Mouse (Mus musculus) MN1 (cell line): ENCODE measurements around the gene 2300002M23Rik.
A peak's percentile ranks its signal among the peaks of the same experiment; 100 is the strongest.

Experiments
- DNase-seq: peaks from one replicate; pipeline ENCODE4 v3.0.0-alpha.2; 2016; ENCODE audit warnings: low spot score

2300002M23Rik gene

DNA sequence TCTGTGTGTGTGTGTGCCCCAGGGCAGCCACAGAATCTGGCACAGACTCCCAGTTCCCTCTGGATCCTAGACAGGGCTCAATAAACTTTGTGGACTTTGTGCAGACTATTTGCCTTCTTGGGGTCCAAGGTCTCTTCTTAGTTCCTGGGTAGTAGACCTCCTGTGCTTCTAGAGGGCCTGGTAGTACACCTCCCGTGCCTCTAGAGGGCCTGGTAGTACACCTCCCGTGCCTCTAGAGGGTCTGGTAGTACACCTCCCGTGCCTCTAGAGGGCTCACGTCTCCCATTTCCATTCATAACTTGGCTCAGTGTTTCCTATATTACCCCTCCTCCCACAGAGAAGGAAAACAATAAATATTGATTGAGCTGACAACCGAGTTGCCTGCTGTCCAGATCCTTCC is 10.4 kb upstream of the 2300002M23Rik start:
- peak; percentile 85 for DNase-seq

DNA sequence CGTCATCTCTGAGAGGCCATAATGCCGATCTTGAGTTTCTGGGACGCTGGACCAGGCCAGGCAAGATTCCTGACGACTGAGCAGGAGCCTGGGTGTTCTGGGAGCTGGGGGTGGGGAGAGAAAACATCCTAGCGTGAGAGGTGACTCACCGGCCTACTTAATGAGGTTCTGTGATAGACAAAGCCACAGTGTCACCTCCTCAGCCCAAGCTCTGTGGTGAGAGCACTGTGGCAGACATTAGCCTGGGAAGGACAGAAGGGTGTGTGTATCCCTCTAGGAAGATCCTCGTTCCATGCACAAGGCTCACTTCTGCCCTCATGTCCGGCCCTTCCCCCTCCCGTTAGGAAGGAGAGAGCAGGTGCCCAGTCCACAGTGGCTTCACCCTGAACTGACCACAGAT is 9.9 kb upstream of the 2300002M23Rik start:
- DNase-seq, result peak; percentile 83

DNA sequence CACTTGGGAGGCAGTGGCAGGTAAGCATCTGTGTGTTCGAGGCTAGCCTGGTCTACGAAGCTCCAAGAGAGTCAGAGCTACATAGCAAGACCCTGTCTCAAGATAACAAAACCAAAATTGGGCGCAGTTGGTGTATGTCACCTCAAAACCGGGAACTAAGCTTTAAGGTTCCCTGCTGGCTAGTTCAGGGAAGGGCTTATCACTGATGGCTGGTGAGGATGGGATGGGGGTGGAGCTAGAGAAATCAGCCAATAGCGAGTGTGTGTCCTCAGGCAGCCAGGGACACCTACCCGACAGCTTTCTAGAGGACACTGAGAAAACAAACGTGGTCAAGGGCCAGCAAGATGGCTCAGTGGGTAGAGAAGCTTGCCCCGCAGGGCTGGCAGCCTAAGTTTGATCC is 9.0 kb upstream of the 2300002M23Rik start:
- DNase-seq, result no peak

DNA sequence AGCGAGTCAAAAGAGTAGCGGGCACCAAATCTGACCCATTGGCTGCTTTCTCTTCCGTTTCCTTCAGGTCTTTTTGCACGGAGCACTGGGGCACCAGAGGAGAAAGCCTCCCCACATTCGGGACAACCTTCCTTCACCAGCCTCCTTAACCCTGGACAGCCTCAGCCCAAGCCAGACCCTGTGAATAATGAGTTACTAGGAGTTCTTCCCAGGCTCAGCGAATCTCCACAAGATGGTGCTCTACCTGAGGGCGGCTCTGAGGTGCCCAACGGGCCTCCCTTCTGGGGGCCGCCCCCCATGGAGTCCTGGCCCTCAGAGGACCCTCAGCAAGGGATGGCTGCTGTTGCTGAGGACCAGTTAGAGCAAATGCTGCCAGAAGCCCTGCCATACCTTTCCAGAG is 517 bp downstream of the 2300002M23Rik start:
- no peak for DNase-seq

DNA sequence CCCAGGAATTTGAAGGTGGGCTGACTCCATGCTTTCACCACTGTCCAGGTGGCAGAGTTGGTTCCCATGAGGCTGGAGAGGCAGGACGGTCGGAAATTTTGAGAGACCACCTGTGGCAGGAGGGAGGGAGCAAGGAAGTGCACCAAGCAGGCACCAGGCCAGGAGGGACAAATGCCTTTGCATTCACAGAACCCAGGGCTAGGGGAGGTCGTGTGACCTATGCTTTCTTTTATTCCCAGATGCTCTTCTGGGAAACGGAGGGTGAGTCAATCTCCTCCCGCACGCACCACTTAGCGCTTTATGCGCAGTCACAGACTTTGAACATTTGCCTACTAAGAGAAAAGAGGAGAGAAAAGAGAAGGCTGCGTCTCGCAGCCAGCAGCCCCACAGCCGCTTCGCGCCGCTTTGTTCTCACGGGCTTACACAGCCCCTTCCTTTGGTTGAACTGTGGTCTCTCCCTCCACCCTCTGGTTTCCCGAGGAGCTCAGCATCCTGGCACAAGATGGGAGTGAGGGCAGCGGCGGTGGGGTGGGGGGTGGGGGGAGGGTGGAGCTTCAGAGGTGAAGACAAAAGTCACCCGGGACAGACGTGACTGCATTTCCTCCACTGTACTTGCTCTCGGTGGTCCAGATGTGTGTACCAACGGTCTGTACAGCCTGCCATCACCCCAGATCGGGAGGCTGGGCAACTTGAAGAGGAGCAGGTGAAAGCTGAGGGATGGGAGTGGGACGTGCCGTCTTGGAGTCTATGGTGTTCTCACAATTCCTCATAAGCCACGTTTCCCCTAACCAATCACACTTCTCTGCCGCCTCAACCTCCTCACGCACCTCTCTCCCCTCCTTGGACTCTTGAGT is 2.1 kb downstream of the 2300002M23Rik start:
- DNase-seq, result no peak

DNA sequence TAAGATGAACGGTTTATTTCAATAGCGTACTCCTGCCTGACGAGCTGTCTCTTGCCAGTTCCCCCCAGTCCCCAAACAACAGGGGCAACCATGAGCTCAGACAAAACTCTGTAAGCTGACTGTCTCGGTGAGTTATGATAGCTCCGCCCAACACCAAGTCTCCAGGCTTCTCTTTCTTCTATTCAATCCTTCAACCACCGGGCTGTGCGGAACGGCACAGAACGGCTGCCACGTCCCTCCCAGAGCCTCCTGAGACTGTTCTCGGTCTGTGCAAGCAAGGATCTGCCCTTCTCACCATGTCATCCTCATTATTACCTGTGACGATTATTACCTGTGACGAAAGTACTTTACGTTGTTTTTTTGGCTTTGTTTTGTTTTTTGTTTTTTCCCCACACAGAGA is 3.6 kb downstream of the 2300002M23Rik start:
- no peak for DNase-seq

DNA sequence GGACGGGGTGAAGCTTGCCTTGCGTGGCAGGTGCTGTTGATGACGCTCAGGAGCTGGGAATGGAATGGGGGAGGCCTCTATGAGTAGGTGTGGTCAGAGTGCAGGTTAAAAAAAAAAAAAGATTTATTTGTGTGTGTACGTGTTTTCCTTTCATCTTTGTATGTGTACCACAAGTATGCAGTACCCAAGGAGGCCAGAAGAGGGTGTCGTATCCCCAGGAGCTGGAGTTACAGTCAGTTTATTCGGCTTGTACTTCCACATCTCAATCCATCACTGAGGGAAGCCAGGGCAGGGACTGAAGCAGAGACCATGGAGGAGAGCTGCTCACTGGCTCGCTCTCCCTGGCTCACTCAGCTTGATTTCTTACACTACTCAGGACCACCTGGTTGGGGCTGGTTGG is 4.2 kb downstream of the 2300002M23Rik start:
- DNase-seq, result no peak

DNA sequence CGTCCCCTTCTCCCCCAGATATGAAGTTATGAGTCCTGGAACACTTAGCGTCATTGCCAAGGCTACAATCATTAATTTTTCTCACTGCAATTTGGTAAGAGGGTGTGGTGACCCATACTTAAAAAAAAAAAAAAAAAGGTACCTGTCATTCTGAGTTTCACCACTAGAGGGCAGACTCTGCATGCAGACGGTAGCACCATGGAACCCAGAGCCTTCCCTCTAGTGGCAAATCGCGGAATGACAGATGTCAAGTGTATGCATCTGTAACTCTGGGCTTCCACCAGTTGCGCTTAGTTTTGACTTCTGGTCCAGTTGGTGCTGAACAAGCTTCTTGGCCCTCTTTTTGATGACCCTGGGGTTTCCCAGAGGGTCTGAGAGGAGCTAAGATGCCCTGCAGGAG is 11.0 kb downstream of the 2300002M23Rik start:
- DNase-seq, result peak; percentile 87

DNA sequence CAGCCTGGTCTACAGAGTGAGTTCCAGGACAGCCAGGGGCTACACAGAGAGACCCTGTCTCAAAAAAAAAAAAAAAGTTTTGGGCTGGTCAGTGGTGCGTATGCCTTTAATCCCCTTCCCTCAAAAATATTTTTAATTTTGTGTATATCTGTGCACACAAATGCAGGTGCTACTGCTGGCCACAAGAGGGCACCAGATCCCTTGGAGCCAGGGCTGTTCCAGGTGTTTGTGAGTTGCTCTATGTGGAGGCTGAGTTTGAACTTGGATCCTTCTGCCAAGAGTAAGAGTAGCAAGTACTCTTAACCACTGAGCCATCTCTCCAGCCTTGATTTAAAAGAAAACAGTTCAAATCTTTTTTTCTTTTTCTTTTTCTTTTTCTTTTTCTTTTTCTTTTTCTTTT is 15.7 kb downstream of the 2300002M23Rik start:
- no peak for DNase-seq

DNA sequence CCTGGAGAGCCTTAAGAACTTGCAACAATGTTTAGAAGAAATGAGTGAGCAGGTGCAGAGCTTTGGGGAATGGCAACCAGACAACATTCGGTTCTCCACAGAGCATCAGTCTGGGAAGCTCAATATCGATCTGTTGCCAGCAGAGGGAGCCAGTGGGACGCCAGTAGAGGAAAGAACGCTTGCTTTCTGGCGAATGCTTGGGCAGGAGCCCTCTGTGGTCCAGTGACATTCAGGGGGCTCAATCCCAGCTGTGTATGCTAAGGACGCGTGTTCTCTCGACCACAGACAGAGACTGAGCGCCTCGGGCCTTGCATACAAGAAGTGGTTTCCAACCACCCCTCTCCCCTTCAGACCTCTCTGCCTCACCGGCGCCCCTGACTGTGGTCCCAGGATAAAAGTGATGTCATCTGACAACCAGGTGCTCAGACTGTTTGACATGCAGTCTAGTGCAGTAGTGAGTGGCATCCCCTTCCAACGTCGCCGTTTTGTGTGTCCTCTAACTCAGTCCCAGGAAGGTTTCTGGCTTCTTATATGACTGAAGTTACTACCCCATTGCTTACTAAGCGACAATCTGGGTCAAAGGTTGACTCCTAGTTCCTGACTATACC is 17.2 kb downstream of the 2300002M23Rik start:
- DNase-seq, result peak; percentile 88

DNA sequence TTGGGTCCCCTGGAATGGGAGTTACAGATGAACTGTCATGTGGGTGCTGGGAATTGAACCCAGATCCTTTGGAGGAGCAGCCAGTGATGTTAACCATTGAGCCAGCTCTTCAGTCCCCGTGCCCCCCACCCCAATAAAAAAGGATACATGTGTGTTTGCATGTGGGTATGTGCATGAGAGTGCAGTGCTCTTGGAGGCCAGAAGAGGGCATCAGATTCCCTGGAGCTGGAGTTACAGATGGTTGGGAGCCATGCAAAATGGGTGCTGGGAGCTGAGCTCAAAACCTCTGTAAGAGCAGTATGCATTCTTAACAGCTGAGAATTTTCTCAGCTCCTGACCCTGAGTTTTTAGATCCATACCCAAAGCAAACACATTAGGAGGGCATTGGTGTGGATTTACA is 20.0 kb downstream of the 2300002M23Rik start:
- no peak for DNase-seq

DNA sequence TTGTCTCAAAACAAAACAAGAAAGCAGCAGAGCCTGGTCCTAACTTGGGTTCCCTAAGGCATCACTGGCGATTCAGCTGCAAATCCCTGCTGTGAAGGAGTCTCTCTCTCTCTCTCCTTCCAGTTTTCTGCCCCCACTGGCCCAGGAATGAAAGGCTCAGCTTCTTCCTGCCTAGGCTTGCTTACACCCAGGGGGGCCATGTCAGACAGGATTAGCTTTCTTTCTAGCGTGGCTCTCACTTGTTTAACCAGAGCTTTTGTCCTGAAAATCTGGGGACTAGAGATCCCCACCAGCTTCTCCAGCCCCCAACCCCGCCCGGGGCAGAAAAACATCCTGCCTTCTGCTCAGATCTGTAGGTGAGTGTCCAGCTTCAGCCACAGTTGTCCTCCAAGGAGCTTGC is 21.1 kb downstream of the 2300002M23Rik start:
- DNase-seq, result no peak

DNA sequence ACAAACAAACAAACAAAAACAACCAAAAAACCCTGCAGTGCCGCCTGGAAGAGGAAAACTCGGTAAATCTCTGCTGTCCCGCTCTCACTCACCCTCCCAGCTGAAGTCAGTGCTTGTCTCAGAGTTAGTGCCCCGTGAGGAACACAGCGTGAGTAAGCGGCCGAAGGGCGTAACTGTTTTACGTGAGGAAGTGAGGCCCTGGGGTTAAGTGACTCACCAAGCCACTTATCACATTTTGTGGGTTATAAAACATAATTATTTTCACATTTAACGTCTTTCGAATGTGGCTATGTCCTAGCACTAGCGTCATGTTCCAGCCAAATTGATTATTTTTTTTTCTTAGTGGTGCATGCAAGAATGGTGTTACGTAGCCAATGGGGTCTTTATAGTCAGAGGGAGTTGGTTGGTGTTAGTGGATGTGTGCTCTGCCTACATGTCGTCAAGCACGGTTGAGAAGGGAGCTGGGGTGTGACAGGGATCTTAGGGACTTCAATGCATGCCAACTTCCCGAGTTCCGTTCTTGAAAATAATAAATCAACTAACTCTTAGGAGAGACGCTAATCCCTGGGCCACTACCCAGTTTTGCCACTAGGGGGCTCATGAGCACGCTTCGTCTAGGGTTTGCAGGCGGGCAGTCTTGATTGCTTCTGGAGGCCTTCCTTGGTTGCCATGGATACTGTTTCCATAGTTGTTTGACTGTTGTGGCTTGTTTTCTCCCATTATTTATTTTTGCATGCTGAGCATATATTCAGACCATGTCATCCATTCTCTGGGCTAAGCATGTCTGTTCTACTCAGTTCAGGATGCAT is 23.4 kb downstream of the 2300002M23Rik start:
- DNase-seq, result peak; percentile 94

DNA sequence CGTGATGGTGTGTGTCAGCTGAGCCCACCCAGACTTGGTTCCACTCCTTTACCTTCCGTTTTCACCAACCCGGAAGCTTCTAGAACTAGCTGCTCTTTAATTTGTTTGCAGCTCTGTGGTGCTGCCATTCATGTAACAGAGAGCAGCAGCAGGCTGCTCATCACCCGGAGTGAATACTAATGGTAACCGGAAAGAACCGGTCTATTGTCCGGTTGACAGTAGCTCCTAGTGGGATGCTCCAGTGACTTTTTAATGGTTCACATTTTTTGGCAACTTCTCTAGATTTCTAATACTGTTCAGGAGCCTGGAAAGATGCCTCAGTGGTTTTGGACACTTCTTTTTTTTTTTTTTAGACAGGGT is 23.9 kb downstream of the 2300002M23Rik start:
- no peak for DNase-seq

DNA sequence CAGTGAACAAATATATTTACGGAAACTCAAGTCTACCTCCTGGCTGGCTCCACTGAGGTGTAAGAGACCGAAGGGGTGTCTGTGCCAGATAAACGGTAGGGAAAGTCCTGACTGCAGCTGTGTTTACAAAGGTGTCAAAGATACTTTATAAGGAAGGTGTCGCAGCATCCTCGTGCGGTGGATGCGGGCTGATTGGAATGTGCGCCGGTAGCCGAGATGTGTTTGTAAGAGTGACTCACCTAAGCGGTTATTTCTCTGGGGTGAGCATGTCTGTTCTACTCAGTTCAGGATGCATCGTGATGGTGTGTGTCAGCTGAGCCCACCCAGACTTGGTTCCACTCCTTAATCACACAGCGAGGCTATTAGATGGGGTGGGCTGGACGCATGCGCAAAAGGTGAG is 24.5 kb downstream of the 2300002M23Rik start:
- no peak for DNase-seq

DNA sequence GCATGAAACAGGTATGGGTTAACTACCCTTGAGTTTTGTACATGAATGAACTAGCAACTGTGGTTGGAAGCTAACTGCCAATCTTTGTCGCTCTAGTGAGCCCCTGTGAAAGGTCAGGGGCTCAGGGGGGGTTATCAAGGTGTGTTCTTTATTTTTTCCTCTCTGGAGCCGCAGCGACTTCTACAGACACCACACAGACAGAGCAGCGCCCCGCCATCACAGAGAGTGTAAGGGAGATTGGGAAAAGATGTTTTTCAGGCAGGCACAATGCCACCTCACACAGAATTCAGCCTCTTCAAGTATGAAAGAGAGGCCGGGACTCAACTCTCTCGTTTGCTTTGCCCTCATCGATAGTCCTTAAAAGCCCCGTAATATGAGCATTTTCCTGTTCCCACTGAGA is 24.9 kb downstream of the 2300002M23Rik start:
- DNase-seq, result no peak

DNA sequence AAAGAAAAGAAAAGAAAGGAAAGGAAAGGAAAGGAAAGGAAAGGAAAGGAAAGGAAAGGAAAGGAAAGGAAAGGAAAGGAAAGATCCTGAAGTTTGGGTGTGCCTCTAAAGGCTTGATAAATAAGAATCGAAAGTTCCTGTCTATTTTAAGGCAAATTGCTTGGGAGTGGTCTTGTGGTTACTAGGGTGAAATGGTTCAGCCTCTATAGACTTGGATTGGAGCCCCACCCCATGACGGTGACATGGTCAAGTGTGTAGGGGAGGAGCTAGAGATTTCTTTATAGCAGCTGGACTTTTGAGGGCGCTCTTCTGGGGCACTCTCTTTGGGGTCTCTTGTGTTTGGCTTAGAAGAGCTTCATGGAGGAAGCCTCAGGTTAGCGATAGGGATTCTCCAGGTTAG is 26.5 kb downstream of the 2300002M23Rik start:
- DNase-seq, result no peak

DNA sequence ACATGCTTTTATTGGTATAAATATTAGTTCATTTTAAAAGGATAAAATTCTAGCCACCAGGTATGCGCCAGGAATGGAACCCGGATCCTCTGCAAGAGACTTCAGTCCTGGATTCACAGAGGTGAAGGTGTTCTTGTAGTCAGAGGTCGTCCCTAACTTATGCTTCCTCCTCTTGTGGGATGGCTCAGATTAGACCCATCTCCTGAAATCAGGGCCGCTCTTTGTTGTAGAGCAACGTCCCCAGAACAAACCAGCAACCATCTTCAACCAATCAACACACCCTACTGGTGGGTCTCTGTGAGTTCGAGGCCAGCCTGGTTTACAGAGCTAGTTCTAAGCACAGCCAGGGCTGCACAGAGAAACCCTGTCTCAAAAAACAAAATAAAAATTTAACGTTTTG is 27.2 kb downstream of the 2300002M23Rik start:
- DNase-seq, result no peak

DNA sequence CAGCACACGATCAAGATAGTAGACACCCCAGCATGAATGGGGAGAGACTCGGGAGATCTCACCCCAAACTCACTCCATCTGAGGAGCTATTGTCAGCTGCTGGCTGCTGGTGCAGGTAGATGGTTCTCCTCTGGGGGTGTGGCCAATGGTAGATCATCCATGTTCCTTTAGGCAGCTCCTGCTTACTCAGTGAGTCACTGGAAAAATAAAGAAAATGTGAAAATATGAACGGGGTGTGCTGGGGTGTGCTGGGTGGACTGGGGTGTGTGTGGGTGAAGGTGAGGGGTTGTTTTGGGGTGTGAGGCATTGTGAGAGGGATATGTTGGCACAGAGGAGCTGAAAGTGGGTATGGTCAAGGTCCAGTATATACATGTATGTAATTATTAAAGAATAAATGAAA is 30.1 kb downstream of the 2300002M23Rik start:
- no peak for DNase-seq

DNA sequence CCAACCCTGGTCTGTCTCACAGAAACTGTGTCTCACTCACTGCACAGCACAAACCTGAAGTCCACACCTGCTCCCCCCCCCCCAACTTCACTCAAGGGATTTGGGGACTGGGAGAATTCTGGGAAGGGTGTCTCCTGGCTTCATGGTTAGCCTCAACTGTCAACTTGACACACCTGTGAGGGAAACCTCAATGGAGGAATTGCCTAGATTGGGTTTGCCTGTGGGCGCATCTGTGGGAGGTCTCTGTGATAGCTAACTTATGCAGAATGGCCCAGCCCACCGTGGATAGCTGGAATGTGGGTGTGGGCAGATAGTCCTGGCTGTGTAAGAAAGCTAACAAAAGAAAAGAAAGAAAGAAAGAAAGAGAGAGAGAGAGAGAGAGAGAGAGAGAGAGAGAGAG is 34.0 kb downstream of the 2300002M23Rik start, which contains the start of gene Sfta2:
Sfta2 (plus strand) TSS at position 301 of the 400 bp plus-strand sequence.
- DNase-seq, result no peak

DNA sequence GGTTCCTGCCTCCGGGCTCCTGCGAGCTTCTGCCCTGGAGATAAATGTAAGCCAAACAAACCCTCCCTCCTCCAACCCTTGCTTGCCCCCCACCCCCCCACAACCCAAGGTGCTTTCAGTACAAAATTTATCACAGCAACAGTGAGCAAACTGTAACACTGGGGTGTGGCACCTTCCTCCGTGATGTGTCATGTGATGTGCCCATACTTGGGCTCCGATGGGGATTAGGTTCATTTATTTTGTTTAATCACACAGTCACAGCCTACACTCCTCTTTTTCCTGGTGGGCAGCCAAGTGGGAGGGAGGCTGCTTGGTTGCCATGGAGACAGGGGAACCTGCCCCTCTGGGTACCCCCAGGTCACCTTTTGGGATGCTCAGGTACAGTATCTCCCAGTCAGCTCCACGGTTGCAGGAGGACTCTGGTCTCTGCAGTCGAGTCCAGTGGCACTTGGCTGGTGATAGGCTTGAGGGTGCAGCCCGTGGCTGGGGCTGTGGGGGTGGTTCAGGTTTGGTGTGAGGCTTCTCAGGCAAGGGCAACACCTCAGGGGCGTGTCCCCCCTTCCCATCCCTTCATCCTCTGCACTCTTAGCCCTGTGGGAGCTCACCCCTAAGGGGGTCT is 34.6 kb downstream of the 2300002M23Rik start:
- no peak for DNase-seq

DNA sequence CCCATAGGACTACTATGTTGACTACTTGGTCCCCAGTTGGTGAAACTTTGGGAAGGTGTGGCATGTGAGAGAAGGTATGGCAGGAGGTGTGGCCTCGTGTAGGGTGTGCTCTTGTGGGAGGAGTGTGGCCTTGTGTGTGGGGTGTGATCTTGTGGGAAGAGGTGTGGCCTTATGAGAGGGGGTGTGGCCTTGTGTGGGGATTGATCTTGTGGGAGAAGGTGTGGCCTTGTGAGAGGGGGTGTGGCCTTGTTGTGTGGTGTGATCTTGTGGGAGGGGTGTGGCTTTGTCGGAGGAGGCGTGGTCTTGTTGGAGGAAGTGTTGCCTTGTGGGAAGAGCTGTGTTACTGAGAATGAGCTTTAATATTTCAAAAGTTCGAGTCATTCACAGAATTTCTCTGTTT is 49.9 kb downstream of the 2300002M23Rik start:
- DNase-seq, result no peak
